Mouse (Mus musculus) ES-Bruce4 (cell line): ENCODE measurements around the gene Tsc1. TPM values are rescaled to one million over a fixed set of nuclear protein-coding genes. Genes with fewer than 3 reads are reported as not detected.
A peak's percentile ranks its signal among the peaks of the same experiment; 100 is the strongest.

Source experiments
- H3K27ac ChIP-seq: 2 replicates; pipeline ENCODE4 v1.5.1; 2012; ENCODE audit warnings: low read length, inconsistent platforms; ENCODE audit not compliant: insufficient read depth
- H3K27me3 ChIP-seq: 2 replicates; pipeline ENCODE4 v1.6.1; 2012; ENCODE audit warnings: mild to moderate bottlenecking, low read length, inconsistent platforms; ENCODE audit not compliant: control insufficient read depth, poor library complexity, insufficient read depth, severe bottlenecking
- H3K36me3 ChIP-seq: 2 replicates; pipeline ENCODE4 v1.6.1; 2012; ENCODE audit warnings: inconsistent platforms, mild to moderate bottlenecking, low read length, moderate library complexity; ENCODE audit not compliant: control insufficient read depth, poor library complexity, insufficient read depth, severe bottlenecking
- H3K4me1 ChIP-seq: one replicate; pipeline ENCODE4 v1.8.1; 2011; ENCODE audit warnings: low read length; ENCODE audit not compliant: control insufficient read depth, insufficient read depth
- H3K4me3 ChIP-seq: 2 replicates; pipeline ENCODE4 v1.5.1; 2011; ENCODE audit warnings: low read depth, mild to moderate bottlenecking, low read length
- H3K9ac ChIP-seq: 2 replicates; pipeline ENCODE4 v1.6.1; 2012; ENCODE audit warnings: low read depth, mild to moderate bottlenecking, inconsistent platforms; ENCODE audit not compliant: poor library complexity, severe bottlenecking
- H3K9me3 ChIP-seq: replicated peaks from 2 replicates; pipeline ENCODE4 v1.6.1; 2012; ENCODE audit warnings: mild to moderate bottlenecking, low read length, inconsistent platforms; ENCODE audit not compliant: control insufficient read depth, poor library complexity, insufficient read depth, severe bottlenecking
- CTCF ChIP-seq: IDR thresholded peaks from one replicate; pipeline ENCODE4 v1.8.1; 2011; ENCODE audit warnings: low read depth, low read length
- EP300 ChIP-seq: IDR thresholded peaks from 2 replicates; pipeline ENCODE4 v1.6.1; 2011; ENCODE audit warnings: low read depth, low read length; ENCODE audit not compliant: insufficient read depth
- POLR2A ChIP-seq: IDR thresholded peaks from one replicate; pipeline ENCODE4 v1.8.1; 2011; ENCODE audit warnings: low read length; ENCODE audit not compliant: insufficient read depth
- polyA plus RNA-seq: library from polyadenylated mRNA; stranded (reverse); fragments of >200 nt; gene quantifications from 2 replicates; pipeline ENCODE4 v1.2.4, GENCODE M21; 2011; ENCODE audit warnings: low read depth; ENCODE audit not compliant: missing spikeins, insufficient read depth, insufficient read length

Gene Tsc1
- polyA plus RNA-seq, 1 experiment = 32.5 TPM

- Histone ChIP-seq H3K9ac (no peak overlapping the region), H3K4me3 (no peak overlapping the region), H3K27me3 (no peaks in the 10 kb centered on the region), H3K27ac (no peak overlapping the region), H3K36me3 (peaks cover 32% of the 10 kb centered on the region), H3K4me1 (no peaks in the 10 kb centered on the region), H3K9me3 (no peaks in the 10 kb centered on the region)
- TF ChIP-seq EP300 (no peak), POLR2A (no peak), CTCF (no peak)
These were observed 30.4 kb downstream of the Tsc1 start for GRCm38 (mm10) chr2:28671438-28671837.

- Histone ChIP-seq H3K27me3 (no peaks in the 10 kb centered on the region), H3K36me3 (peaks cover 41% of the 10 kb centered on the region)
These were observed 35.0 kb downstream of the Tsc1 start for GRCm38 (mm10) chr2:28676005-28676404.

DNA sequence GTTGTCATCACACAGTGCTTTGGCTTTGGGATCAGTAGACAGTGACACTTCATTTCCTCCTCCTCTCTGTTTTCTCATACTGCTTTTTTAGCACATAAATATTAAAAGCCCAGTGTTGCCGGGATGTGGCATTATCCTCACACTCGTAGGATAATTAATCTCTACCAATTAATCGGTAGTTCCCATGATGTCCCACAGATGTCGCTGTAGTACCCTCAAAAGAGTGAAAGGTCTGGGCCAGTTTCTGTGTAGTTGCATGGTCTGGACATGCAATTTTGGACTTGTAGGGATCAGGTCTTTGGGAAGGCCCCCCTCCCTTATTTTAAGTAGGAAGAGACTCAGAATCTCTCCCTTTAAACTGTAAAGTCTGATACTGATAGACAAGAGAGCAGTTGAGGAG is 39.7 kb downstream of the Tsc1 start:
- H3K4me3 ChIP-seq = no peak overlapping the region
- no peaks in the 10 kb centered on the region for H3K27me3 ChIP-seq
- H3K27ac ChIP-seq = no peak overlapping the region
- no peaks in the 10 kb centered on the region for H3K9me3 ChIP-seq
- TF ChIP-seq POLR2A (no peak), EP300 (no peak), CTCF (no peak)
- H3K36me3 ChIP-seq = peaks cover 28% of the 10 kb centered on the region
- H3K9ac ChIP-seq = no peak overlapping the region
- no peaks in the 10 kb centered on the region for H3K4me1 ChIP-seq

More at GRCm38 (mm10) chr2:28676005-28676404, 35.0 kb downstream of the Tsc1 start:
- no peak for TF ChIP-seq CTCF
- TF ChIP-seq EP300 = no peak
- TF ChIP-seq POLR2A = no peak
- Histone ChIP-seq H3K9me3 (no peaks in the 10 kb centered on the region), H3K4me1 (no peaks in the 10 kb centered on the region), H3K4me3 (no peak overlapping the region), H3K9ac (no peak overlapping the region), H3K27ac (no peak overlapping the region)

GRCm38 (mm10) chr2:28681718-28682117 is 40.7 kb downstream of the Tsc1 start:
- no peak for TF ChIP-seq EP300
- TF ChIP-seq CTCF = no peak
- TF ChIP-seq POLR2A = no peak
- Histone ChIP-seq H3K4me1 (no peaks in the 10 kb centered on the region), H3K27me3 (no peaks in the 10 kb centered on the region), H3K4me3 (no peak overlapping the region), H3K36me3 (peaks cover 28% of the 10 kb centered on the region), H3K9me3 (no peaks in the 10 kb centered on the region), H3K27ac (no peak overlapping the region), H3K9ac (no peak overlapping the region)

DNA sequence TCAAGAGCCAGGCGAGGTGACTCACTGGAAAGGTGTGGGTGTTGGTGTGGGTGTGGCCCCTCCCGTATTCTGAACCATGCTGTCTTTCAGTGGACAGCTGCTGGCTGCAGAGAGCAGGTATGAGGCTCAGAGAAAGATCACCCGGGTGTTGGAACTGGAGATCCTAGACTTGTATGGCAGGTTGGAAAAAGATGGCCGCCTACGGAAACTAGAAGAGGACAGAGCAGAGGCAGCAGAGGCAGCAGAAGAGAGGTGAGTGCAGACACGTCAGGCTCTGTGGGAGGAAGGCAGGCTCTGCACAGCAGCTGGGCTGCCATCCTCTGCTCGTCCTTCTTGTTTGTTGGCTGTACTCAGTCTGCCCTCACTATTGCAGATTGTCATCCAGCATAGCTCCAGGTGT is 44.9 kb downstream of the Tsc1 start:
- H3K4me3 ChIP-seq = no peak overlapping the region
- no peaks in the 10 kb centered on the region for H3K9me3 ChIP-seq
- no peaks in the 10 kb centered on the region for H3K27me3 ChIP-seq
- H3K36me3 ChIP-seq = peaks cover 16% of the 10 kb centered on the region
- no peak for TF ChIP-seq POLR2A
- no peak for TF ChIP-seq CTCF
- TF ChIP-seq EP300 = no peak
- H3K9ac ChIP-seq = no peak overlapping the region
- H3K4me1 ChIP-seq = no peaks in the 10 kb centered on the region
- no peak overlapping the region for H3K27ac ChIP-seq

GRCm38 (mm10) chr2:28688431-28688830 is 47.4 kb downstream of the Tsc1 start:
- H3K9ac ChIP-seq = no peak overlapping the region
- no peak overlapping the region for H3K27ac ChIP-seq
- no peaks in the 10 kb centered on the region for H3K9me3 ChIP-seq
- no peaks in the 10 kb centered on the region for H3K27me3 ChIP-seq
- H3K4me3 ChIP-seq = no peak overlapping the region
- H3K36me3 ChIP-seq = peaks cover 3% of the 10 kb centered on the region; the same call in 1 of the 2 replicates
- TF ChIP-seq EP300 (no peak), CTCF (peak; percentile 81)
- H3K4me1 ChIP-seq = no peaks in the 10 kb centered on the region
